Mouse (Mus musculus) embryo, embryonic 10 days (tissue): Measurements from ENCODE around the gene N4bp2.
A peak's percentile ranks its signal among the peaks of the same experiment; 100 is the strongest.

Source experiments
- DNase-seq: peaks from one replicate; pipeline ENCODE4 v3.0.0-alpha.2; 2015; ENCODE audit warnings: low spot score

Gene N4bp2

DNA sequence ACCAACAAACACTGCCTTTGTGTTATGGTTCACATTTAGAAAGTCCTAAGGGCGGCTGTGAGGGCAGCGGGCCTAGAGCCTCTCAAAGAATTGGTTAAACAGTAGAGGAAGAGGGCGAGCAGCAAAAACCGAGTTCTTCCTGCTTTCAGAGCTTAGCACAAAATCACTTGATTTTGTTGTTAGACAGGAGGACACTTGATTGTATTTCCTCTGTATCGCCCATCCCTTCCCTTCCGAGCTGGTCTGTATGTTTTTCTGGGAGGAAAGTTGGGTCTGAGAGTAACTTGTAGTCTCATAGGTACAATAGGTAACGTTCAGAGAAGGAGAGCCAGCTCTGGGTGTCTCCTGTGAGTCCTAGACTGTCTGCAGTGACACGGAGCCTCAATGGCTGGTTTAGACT, 63.8 kb downstream of the N4bp2 start:
- DNase-seq = no peak

DNA sequence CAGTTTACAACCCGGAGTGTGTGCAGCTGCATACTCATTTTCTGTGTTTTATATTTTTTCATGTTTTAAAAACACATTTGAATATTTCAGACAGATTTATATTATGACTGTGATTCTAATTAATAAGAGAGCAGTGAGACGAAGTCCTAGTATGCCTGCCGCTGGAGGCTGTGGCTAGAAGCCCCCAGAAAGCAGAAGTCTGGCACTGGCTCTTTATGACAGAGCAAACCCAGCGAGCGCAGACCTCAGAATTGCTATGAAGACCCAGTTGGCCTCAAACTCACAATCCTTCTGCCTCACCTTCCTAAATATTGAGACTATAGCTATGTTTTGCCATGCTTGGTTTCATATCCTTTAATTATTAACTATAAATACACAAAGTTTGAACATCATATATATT, 64.9 kb downstream of the N4bp2 start:
- DNase-seq = no peak

DNA sequence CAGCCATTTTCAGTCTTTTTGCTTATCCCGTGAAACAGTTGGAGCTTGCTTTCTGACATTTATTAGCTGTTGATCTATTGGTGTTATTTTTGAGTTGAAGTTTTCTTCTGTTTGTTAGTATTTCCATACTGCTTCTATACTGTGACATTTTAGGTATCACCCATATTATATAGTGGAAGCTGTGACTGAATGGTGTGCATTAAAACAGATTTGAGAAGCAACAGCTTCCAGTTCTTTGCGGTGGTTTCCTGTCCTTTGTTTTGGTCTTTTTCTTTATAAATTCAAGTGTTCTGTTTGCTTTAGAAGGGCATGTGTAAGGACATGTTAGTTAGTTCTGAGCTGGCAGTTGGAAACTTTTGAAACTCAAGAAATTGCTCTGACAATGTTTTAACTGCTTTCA, 65.7 kb downstream of the N4bp2 start:
- no peak for DNase-seq

DNA sequence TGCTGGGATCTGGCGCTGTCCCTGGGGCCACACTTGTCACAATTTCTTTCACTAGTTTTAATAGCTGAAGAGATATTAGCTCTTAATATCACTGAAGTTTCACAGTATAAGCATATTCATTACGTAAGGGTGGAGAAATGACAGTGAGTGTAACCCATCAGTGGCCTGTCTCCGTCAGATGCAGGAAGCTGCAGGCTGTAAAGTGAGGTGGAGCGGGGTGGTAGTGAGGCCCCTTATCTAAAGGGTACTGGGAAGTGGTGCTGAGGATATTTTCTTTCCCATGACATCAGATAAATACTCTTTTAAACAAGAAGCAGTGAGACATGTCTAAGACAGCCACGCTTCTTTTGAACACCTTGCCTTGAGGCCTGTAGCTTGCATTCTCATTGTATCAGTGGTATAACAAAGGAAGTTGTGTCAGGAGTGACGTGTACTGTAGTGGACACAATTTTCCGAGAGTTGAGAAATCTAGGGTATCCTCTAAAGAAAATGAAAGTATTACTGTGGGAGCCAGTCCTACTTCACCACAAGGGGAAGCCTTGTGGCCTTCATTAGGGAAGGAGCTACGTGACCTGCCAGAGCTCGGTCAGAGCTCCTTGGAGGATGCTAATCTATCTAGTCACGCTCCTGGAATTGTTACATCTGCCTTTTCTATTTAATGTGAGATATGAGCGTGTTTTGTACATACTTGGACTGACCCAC, 68.7 kb downstream of the N4bp2 start:
- DNase-seq = no peak

DNA sequence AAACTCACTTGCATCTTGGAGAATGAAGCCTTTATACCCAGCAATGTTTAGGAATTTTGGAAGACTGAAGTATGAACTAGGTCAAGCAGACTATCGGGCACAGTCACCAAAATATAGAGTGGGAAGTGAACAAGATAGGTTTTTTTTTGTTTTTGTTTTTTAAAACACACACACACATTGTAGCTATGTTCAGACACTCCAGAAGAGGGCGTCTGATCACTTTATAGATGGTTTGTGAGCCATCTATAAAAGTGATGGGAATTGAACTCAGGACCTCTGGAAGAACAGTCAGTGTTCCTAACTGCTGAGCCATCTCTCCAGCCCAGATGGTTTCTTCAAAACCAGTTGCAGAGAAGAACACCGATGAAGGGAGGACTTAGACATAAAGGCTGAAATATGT, 69.8 kb downstream of the N4bp2 start:
- DNase-seq = no peak

DNA sequence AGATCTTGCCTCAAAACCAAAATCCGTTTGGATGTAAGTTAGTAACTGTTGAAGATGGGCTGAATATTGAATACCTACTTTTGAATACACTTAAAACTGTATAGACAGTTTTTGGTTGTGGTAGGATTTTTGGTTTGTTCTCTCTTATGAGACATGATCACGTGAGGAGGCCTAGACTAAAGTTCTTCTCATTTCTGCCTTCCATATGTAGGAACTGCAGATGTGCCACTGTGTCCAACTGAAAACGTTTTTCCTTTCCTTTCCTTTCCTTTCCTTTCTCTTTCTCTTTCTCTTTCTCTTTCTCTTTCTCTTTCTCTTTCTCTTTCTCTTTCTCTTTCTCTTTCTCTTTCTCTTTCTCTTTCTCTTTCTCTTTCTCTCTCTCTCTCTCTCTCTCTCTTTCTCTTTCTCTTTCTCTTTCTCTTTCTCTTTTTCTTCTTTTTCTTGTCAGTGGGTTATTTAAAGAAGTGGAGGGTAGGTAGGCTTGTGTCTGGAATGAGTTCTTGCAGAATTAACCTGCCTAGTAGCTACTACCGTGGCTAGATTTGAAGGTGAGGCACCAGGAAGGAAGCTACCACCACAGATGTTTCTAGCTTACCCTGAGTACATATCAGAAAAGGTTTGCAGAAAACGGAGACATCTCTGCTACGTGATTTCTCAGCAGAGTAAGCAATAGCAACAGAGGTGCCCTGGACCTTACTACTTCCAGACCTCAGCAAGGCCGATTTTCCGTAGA, 70.6 kb downstream of the N4bp2 start:
- DNase-seq = no peak

DNA sequence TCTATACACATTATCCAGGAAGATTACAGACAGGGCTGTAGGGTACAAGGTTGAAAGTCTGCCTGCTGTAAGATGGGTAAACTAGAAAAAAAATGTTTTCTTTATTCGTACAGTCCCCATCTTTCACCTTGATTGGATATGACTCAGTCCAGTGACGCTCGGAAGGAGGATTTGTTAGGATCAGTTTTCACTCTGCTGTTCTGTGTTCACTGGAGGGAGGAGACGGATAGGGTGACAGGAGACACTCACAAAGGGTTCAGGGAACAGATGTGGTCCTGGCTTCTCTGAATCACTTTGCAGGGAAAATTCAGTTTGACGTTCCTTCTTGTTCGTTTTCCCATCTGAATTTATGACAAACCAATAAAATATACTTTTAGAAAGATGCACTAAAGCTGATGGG, 74.7 kb downstream of the N4bp2 start:
- DNase-seq = no peak

DNA sequence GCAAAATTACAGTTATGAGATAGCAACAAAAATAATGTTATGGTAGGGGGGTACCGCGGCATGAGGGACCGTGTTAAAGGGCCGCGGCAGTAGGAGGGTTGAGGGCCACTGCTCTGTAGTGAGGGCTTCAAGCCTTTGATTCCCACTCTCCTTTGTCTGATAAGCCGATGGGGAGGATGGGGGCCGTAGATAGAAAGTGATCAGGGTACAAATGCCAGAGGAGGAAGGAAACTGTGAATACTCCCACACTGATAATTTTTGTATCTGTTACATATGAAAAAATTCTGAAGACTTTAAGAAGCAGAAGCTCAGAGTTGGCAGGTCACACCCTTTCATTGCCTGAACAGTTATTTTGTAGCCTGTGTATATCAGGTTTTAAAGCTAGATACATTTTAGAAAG, 79.6 kb downstream of the N4bp2 start:
- DNase-seq = no peak

DNA sequence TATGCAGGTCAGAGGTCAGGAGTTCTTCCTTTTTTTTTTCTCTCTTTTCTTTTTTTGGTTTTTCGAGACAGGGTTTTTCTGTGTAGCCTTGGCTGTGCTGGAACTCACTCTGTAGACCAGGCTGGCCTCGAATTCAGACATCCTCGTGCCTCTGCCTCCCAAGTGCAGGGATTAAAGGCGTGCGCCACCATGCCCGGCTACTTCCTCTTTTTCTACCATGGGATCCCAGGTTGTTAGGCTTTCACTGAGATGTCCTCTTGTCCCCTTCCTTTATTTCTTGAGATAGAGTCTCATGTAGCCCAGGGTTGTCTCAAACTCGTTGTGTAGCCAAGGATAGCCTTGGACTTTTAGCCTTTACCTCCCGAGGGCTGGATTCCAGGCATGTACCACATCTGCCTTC, 83.2 kb downstream of the N4bp2 start:
- no peak for DNase-seq

DNA sequence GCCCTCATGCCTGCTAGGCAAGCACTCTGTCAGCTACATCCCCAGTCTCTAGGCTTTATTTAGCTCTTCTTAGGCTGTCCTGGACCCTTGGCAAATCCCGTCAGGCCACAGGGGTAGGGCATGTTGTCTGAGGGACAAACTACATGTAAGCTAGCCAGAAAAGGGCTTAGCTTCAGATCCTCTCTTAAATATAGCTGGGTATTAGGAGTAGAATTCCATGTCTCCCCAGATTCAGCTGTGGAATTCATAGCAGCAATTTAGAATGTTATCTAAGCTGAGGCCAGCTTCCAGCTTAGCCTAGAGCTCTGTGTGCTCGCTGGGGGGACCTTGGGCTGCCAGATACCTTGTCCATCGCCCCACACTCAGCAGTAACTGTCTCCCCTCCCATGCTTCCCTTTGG, 83.6 kb downstream of the N4bp2 start:
- DNase-seq = no peak

DNA sequence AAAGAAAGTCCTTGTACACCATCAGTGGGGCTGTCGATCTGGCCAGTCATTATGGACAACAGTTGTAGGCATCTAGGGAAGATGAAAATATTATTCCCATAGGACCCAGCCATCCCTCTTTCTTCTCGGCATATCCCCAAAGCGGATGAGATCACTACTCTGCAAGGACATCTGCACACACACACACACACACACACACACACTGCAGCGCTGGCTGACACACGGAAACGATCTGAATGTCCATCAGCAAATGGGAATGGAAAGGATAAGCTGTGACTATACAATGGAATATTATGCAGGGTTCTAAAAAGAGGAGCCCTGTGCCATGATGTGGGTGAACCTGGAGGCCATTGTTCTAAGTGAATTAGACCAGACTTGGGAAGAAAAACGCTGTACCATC, 84.3 kb downstream of the N4bp2 start:
- DNase-seq = no peak

DNA sequence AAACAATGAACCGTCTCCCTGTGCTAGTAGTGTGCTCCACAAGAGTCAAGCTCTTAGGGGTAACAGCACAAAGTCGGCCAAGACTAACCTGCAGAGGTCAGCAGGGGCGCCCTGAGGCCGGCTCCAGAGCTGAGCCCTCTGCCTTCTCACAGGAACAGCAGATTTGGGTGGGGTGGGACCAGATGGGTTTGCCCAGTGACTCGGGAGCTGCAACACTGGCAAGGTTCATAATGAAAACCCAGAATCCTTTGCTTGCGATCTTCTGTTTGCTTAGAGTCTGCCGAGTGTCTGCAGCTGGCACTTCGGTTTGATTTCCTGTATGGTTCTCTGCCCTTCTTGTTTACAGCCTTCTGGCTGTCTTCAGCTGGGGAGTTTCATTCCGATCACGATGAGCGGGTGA, 87.4 kb downstream of the N4bp2 start:
- no peak for DNase-seq

DNA sequence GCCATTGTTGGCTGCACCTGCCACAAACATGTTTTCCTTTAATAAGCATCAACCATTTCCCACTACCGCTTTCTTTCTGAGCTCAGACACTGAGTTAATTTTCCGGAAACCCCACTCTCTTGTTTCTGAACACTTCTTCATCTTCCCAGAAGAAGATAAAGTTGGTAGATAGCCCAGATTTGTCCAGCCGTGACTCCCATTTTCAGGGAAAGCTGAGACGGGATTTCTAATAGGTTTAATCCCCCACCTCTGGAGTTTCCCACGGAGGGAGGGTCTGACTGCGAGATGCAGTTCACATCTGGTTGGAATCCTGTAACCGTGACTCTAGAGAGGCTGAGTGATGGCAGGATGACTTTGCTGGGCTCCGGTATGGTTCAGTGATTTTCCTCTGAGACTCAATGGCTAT, 91.5 kb downstream of the N4bp2 start:
- DNase-seq = no peak

DNA sequence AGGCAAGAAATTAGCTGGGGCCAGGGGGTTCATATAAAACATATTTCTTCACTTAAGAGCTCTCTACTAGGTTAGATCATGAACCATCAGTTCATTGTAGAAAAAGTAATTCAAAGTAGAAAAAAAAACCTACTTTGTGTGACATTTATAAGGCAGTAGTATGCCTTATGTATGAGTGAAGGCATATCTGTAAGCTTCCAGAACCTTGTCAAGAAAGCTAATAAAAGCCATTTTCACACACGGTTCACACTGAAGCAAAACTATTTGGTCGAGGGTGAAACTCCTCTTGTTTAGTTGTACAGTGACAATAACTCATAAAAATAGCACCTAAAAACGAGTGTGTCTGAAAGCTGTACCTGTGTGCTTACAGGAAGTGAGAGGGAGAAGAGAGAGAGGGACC, 92.2 kb downstream of the N4bp2 start:
- no peak for DNase-seq

DNA sequence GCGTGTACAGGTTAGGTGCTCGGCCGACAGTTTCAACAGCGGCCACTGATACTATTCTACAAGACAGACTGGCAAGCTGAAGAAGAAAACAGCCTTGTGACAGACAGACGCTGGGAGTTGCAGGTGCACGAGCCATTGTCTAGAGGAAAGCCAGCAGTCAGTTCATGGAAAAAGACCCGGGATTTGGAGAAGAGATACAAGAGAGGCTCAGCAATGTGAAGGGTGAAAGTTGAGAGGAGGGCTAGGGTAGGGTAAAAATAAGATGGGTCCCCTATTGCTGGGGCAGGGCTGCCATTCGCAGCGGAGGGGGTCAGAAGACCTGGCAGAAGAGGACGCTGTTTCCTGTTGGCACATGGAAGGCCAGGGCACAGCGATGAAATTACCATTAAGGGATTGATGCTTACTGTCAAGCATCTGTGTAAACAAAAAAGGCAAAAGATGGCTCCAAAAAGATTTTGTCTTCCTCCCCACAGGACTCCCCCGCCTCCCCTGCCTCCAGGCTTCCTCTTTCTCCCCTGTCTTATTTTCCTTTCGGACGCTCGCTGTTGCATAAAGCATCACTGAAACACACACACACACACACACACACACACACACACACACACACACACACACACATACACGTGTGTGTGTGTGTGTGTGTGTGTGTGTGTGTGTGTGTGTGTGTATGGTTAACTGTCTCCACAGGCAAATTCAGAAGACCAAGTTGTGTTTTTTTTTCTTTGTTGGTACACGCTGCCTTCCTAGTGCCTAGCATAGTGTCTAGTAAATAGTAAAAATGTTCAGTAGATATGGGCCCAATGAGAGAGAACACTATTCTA, 93.5 kb downstream of the N4bp2 start:
- no peak for DNase-seq

DNA sequence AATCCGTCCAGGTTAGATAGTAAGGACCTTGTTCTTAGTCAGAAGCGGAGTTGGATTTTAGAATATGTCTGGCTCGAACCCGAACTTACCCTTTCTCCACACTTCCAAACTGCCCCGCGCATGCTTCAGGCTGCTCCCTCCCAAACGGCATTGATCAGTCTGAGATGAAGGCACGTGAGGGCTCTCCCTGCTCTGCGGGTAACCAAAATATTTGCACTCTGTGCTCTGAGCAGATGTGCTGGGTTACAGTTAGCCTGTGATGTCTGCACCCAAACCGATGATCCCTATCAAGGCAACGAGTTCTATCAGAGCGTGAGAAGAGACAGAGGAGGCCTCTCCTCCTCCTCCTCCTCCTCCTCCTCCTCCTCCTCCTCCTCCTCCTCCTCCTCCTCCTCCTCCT, 94.6 kb downstream of the N4bp2 start:
- peak; percentile 24 for DNase-seq

DNA sequence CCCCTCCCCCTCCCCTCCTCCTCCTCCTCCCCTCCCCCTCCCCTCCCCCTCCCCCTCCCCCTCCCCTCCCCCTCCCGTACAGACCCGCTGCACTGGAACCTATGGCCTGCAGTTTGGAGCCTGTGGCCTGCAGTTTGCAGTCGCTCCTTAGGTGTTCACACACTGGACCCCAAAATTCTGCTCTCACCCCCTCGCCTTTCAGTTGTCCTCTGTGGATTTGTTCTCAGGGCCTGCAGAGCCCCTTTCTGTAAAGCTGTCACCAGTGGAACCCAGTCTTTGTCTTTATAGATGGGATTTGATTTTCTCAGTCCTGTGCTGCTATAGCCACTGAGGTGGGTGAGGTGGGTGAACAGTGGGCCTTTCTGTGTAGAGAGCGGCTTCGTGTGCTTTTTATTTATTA, 95.0 kb downstream of the N4bp2 start:
- no peak for DNase-seq

DNA sequence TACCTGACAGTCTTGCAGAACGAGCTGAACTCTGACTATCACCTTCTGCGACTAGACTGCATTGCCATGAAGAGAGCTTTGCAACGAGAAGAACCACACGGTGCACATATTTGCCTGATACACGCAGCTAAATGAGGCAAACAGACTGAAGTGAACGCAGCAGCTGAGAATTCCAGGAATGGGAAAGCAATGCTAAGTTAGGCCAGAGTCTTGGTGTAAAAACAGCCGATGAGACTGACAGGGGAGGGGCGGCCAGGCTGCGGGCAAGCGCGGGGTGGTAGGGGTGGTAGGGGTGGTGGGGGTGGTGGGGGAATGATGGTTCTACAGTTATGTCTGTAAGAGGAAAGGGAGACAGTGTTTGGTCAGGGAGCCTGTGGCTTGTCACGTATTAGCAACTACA, 95.6 kb downstream of the N4bp2 start:
- peak; percentile 50 for DNase-seq

DNA sequence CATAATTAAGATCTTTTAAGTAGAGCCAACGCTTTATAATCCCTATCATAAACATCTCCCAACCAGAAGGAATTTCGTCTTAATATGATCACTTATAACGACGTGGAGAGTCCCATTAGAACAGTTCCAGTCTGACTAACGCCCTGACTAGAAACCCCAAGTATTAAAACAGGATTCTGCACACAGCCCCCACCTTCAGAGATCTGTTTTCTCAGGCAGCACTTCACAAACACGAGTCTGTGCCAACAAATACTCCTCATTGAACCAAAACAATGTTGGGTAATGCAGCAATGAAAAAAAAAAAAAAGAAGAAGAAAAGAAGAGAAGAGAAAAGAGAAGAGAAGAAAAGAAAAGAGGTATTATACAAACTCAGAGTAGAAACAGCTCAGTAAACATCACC, 96.1 kb downstream of the N4bp2 start:
- no peak for DNase-seq

DNA sequence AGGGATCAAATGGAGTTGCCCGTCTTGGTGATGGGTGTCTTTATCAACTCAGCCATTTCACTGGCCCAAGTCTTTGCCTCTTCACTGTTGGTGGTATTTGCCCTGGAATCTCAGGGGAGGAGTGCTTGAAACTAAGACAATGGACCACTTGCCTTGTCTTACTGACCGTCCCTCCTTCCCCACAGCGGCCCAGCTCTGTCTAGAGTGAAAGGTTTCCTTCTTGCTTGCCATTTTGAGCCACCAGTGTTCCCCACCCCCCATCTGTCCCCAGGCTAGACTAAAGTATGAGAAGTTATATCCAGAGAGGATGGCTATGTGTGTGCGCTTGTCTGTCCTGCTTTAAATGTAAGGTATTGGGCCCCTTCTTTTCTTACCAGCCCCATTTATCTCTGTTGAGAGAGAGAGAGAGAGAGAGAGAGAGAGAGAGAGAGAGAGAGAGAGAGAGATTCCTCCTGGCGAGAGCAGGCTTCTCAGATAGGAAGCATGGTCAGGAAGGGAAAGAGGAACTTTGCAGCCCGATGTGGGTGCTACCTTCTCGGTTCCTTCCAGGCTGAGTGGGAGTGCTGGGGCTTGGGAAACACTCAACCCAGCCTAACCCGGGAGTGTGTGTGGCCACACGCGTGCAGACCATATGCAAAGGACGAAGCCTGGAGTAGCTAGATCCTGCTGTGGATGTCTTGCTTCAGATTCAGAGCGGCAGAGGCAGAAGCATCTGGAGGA, 97.1 kb downstream of the N4bp2 start:
- no peak for DNase-seq

DNA sequence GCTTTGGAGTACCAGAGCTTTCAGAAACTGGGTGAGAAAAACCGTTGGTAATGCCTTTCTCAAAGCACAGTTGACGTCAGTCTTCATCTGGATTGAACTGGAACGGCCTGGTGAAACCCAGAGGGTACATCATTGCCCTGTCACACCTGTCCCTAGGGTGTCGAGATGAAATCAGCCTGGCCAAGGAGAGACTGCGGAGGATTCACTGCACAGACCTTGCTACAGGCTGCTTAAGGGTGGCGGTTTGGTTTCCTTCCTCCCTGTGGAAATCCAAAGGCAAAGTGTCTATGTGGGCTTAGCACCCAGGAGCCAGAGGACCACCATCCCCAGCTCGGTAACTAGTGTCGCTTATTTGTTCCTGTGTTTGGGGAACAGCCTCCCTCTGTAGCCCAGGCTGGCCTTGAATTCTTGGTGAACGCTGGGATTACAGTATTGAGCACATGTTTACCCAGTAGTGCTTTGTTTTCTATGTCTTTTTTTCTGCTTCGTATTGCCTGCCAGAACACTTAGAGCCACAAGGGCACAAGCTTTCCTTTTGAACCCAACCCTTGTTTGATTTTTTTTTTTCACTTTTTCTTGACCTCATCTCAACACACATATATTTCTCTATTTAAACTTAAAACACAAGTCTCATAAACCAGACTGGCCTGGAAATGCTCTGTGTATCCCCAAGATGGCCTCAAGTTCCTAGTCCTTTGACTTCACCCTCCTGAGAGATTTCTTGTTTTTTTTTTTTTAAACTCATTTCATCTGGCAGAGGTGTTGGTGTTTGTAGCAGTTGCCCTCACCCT, 98.0 kb downstream of the N4bp2 start, which contains the start of gene Rhoh:
Gene Rhoh, plus strand, starts transcription at position 60 of the 791 bp plus-strand sequence.
- DNase-seq = no peak
